Mouse (Mus musculus) heart, adult 2 months (tissue): ENCODE results near the gene Aatk.

Experiments
- CTCF ChIP-seq: fragments of 200-600 bp; IDR thresholded peaks from 2 replicates; pipeline ENCODE4 v1.8.1; 2022; ENCODE audit warnings: antibody characterized with exemption, mild to moderate bottlenecking, moderate library complexity
- EP300 ChIP-seq: fragments of 200-500 bp; IDR thresholded peaks from 2 replicates; pipeline ENCODE4 v1.6.1; 2011; ENCODE audit warnings: low read depth, low read length, control low read depth; ENCODE audit not compliant: insufficient read depth
- POLR2A ChIP-seq: fragments of 200-500 bp; IDR thresholded peaks from 2 replicates; pipeline ENCODE4 v1.6.1; 2011; ENCODE audit warnings: mild to moderate bottlenecking, low read depth, low read length, control low read depth; ENCODE audit not compliant: insufficient read depth

GRCm38 (mm10) chr11:120030145-120030901 is 16.6 kb downstream of the Aatk start:
- TF ChIP-seq CTCF (peak; percentile 94), POLR2A (no peak), EP300 (0 out of 2 replicates have a peak, but pooled peaks have one; percentile 55)
